Mouse (Mus musculus) common myeloid progenitor, adult 5-6 weeks (primary cell): ENCODE measurements around the gene Nop16. TPM values are rescaled to one million over a fixed set of nuclear protein-coding genes. Genes with fewer than 3 reads are reported as not detected.

Experiments used
- ATAC-seq: replicated peaks from 2 replicates; pipeline ENCODE4 v1.8.0; 2016; ENCODE audit warnings: low read depth, mild to moderate bottlenecking, moderate TSS enrichment, inconsistent platforms; ENCODE audit not compliant: poor library complexity, severe bottlenecking
- total RNA-seq: library from RNA; stranded (forward); fragments of 200-1000, 187-1606 nt; gene quantifications from 2 replicates; pipeline ENCODE4 v1.2.3, GENCODE M21; 2017

The Nop16 gene
- total RNA-seq, 1 experiment from 2014 or later = 70.5 TPM

GRCm38 (mm10) chr13:54564232-54565200 lies 25.4 kb downstream of the Nop16 start:
- 0 out of 2 replicates have a peak, but pooled peaks have one; percentile 2 for ATAC-seq

- ATAC-seq = no peak
These were observed 27.3 kb downstream of the Nop16 start for GRCm38 (mm10) chr13:54562562-54562961.

- no peak for ATAC-seq
These were observed 29.3 kb downstream of the Nop16 start for GRCm38 (mm10) chr13:54560608-54561007.

GRCm38 (mm10) chr13:54559656-54560055 lies 30.2 kb downstream of the Nop16 start:
- no peak for ATAC-seq

GRCm38 (mm10) chr13:54557652-54558051 lies 32.2 kb downstream of the Nop16 start:
- no peak for ATAC-seq

DNA sequence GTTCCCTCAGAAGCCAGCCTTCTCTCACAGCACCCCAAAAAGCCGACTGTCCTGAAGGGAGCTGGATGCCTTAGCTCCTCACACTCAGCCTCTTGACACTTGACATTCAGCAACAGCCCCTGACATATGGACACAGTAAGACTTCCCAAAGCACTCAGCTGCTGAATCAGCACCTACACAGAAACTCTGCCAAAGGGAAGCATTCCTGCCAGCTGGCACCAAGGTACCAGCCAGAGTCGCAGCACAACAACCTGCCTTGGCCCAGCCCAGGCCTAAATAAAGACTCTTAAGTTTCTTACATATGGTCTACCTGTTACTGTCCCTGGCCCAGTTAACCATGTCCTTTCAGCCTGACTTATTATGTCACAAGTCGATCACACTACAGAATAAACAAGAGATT lies 33.1 kb downstream of the Nop16 start:
- ATAC-seq = no peak

GRCm38 (mm10) chr13:54556176-54556575 lies 33.7 kb downstream of the Nop16 start:
- ATAC-seq = no peak

GRCm38 (mm10) chr13:54548036-54548435 lies 41.9 kb downstream of the Nop16 start:
- no peak for ATAC-seq

Other genes with a start within 250 kb of the Nop16 start
- 1.4 and 2.1 TPM in 2 replicates for gene Cplx2, start 218.7 kb downstream of the Nop16 start, total RNA-seq
- gene Thoc3, start 121.2 kb downstream of the Nop16 start, total RNA-seq = 40.0 and 46.4 TPM in 2 replicates
- 9.1 and 12.7 TPM in 2 replicates for gene Simc1, start 86.3 kb downstream of the Nop16 start, total RNA-seq
- 16.2 and 28.2 TPM in 2 replicates for gene 4833439L19Rik, start 24.7 kb downstream of the Nop16 start, total RNA-seq
- 7.9 and 13.7 TPM in 2 replicates for gene Arl10, start 15.1 kb downstream of the Nop16 start, total RNA-seq
- 45.8 and 52.8 TPM in 2 replicates for gene Higd2a, start 117 bp upstream of the Nop16 start, total RNA-seq
- gene Cltb, start 21.3 kb upstream of the Nop16 start, total RNA-seq = 13.4 and 23.5 TPM in 2 replicates
- 35.5 and 63.5 TPM in 2 replicates for gene Faf2, start 31.7 kb upstream of the Nop16 start, total RNA-seq
- gene Rnf44, start 103.8 kb upstream of the Nop16 start, total RNA-seq = 25.4 and 27.6 TPM in 2 replicates
- not detected in 2 replicates for gene Cdhr2, start 111.4 kb upstream of the Nop16 start, total RNA-seq
- not detected in 2 replicates for gene Gprin1, start 159.8 kb upstream of the Nop16 start, total RNA-seq
- not detected in 2 replicates for gene Sncb, start 176.5 kb upstream of the Nop16 start, total RNA-seq
- not detected in 2 replicates for gene Eif4e1b, start 193.9 kb upstream of the Nop16 start, total RNA-seq
- gene Tspan17, start 199.3 kb upstream of the Nop16 start, total RNA-seq = 0.82 TPM in 1 of 2 replicates, not detected in the other